Mouse (Mus musculus) kidney, embryonic 16.5 days (tissue): ENCODE measurements at regions not wholly inside any gene's neighbourhood (a gene's known extent, or its start where the extent isn't known, plus 50 kb on each side); places are given as distances from the start of the nearest gene placed in this dataset.

Experiments used
- ATAC-seq: fragments of 200-750 bp; cut with Nextera tagmentation; 2 replicates; pipeline ENCODE4 v1.8.0; 2017; ENCODE audit warnings: moderate TSS enrichment; ENCODE audit not compliant: low FRiP score, low TSS enrichment
- H3K27ac ChIP-seq: fragments of 300-500 bp; sonication (generic); 2 replicates; pipeline ENCODE4 v1.5.1; 2014; ENCODE audit warnings: low read length
- H3K27me3 ChIP-seq: fragments of 300-500 bp; sonication (generic); 2 replicates; pipeline ENCODE4 v1.6.1; 2014; ENCODE audit warnings: low read length, control low read depth, mixed read lengths; ENCODE audit not compliant: insufficient read depth
- H3K36me3 ChIP-seq: fragments of 300-500 bp; sonication (generic); 2 replicates; pipeline ENCODE4 v1.6.1; 2014; ENCODE audit warnings: low read length, control low read depth, mixed read lengths; ENCODE audit not compliant: insufficient read depth
- H3K4me1 ChIP-seq: fragments of 300-500 bp; sonication (generic); 2 replicates; pipeline ENCODE4 v1.6.1; 2014; ENCODE audit warnings: low read length, control low read depth, mixed read lengths; ENCODE audit not compliant: insufficient read depth
- H3K4me2 ChIP-seq: fragments of 300-500 bp; sonication (generic); replicated peaks from 2 replicates; pipeline ENCODE4 v1.6.1; 2014; ENCODE audit warnings: low read depth, low read length
- H3K4me3 ChIP-seq: fragments of 300-500 bp; sonication (generic); 2 replicates; pipeline ENCODE4 v1.5.1; 2014; ENCODE audit warnings: mild to moderate bottlenecking, low read length
- H3K9ac ChIP-seq: fragments of 300-500 bp; sonication (generic); replicated peaks from 2 replicates; pipeline ENCODE4 v1.6.1; 2014; ENCODE audit warnings: low read length
- H3K9me3 ChIP-seq: fragments of 300-500 bp; sonication (generic); 2 replicates; pipeline ENCODE4 v1.6.1; 2016; ENCODE audit warnings: low read length, control low read depth
- WGBS: fragments of 180-500 bp; shearing (Covaris S2); extraction: QIAGEN DNeasy Blood & Tissue Kit; methylation state at CpG from one replicate; pipeline ENCODE4 v1.1.7; 2014; 5-methylcytosine and 5-hydroxymethylcytosine counted together

- no peak for ATAC-seq
- H3K4me3 ChIP-seq = no peak overlapping the region
- no peaks in the 10 kb centered on the region for H3K9me3 ChIP-seq
- H3K27ac ChIP-seq = no peak overlapping the region
- H3K36me3 ChIP-seq = no peaks in the 10 kb centered on the region
- no peak overlapping the region for H3K9ac ChIP-seq
- no peak overlapping the region for H3K4me2 ChIP-seq
- no peaks in the 10 kb centered on the region; the same call in 1 of the 2 replicates for H3K4me1 ChIP-seq
- 90% methylated on average over 3 of the region's 3 CpGs for WGBS
- no peaks in the 10 kb centered on the region for H3K27me3 ChIP-seq
Measured at GRCm38 (mm10) chr3:60266666-60267415, 185.2 kb downstream of the Sucnr1 start.

GRCm38 (mm10) chr3:60267416-60268174 is 185.9 kb downstream of the Sucnr1 start:
- no peak overlapping the region for H3K4me3 ChIP-seq
- no peak overlapping the region for H3K4me2 ChIP-seq
- H3K9me3 ChIP-seq = no peaks in the 10 kb centered on the region
- H3K4me1 ChIP-seq = no peaks in the 10 kb centered on the region; the same call in 1 of the 2 replicates
- no peak overlapping the region for H3K9ac ChIP-seq
- no peaks in the 10 kb centered on the region for H3K36me3 ChIP-seq
- no peak for ATAC-seq
- no peaks in the 10 kb centered on the region for H3K27me3 ChIP-seq
- no peak overlapping the region for H3K27ac ChIP-seq

- Histone ChIP-seq H3K4me3 (no peak overlapping the region), H3K9me3 (no peaks in the 10 kb centered on the region), H3K36me3 (no peaks in the 10 kb centered on the region), H3K27me3 (no peaks in the 10 kb centered on the region), H3K27ac (no peak overlapping the region), H3K9ac (no peak overlapping the region), H3K4me1 (no peaks in the 10 kb centered on the region; the same call in 1 of the 2 replicates), H3K4me2 (no peak overlapping the region)
- WGBS = 17% methylated on average over 1 of the region's 1 CpGs
- ATAC-seq = 0 out of 2 replicates have a peak, but pooled peaks have one; percentile 39
Measured at GRCm38 (mm10) chr3:60270463-60270862, 188.8 kb downstream of the Sucnr1 start.

GRCm38 (mm10) chr3:60273744-60274143 is 192.1 kb downstream of the Sucnr1 start:
- H3K4me2 ChIP-seq = no peak overlapping the region
- 52% methylated on average over 1 of the region's 1 CpGs for WGBS

GRCm38 (mm10) chr3:60275249-60275838 is 193.7 kb downstream of the Sucnr1 start:
- ATAC-seq = no peak
- WGBS = 84% methylated on average over 6 of the region's 6 CpGs
- no peaks in the 10 kb centered on the region; the same call in 1 of the 2 replicates for H3K4me1 ChIP-seq

More at GRCm38 (mm10) chr3:60273744-60274143, 192.1 kb downstream of the Sucnr1 start:
- H3K9me3 ChIP-seq = no peaks in the 10 kb centered on the region
- no peak; the same call in 1 of the 2 replicates for ATAC-seq
- H3K4me3 ChIP-seq = no peak overlapping the region
- no peaks in the 10 kb centered on the region for H3K27me3 ChIP-seq
- no peak overlapping the region for H3K9ac ChIP-seq
- no peak overlapping the region for H3K27ac ChIP-seq
- H3K36me3 ChIP-seq = no peaks in the 10 kb centered on the region
- H3K4me1 ChIP-seq = no peaks in the 10 kb centered on the region; the same call in 1 of the 2 replicates

GRCm38 (mm10) chr3:60277791-60278190 is 194.8 kb upstream of the Mbnl1 start:
- 79% methylated on average over 1 of the region's 1 CpGs for WGBS
- no peak overlapping the region for H3K4me3 ChIP-seq

More at GRCm38 (mm10) chr3:60275249-60275838, 193.7 kb downstream of the Sucnr1 start:
- no peaks in the 10 kb centered on the region for H3K27me3 ChIP-seq
- H3K36me3 ChIP-seq = no peaks in the 10 kb centered on the region
- H3K4me3 ChIP-seq = no peak overlapping the region
- H3K4me2 ChIP-seq = no peak overlapping the region
- H3K27ac ChIP-seq = no peak overlapping the region
- H3K9me3 ChIP-seq = no peaks in the 10 kb centered on the region
- no peak overlapping the region for H3K9ac ChIP-seq

GRCm38 (mm10) chr3:60281229-60281628 is 191.4 kb upstream of the Mbnl1 start:
- no peak for ATAC-seq
- Histone ChIP-seq H3K4me2 (no peak overlapping the region), H3K4me3 (no peak overlapping the region), H3K27me3 (no peaks in the 10 kb centered on the region), H3K9me3 (no peaks in the 10 kb centered on the region), H3K27ac (no peak overlapping the region), H3K9ac (no peak overlapping the region), H3K36me3 (no peaks in the 10 kb centered on the region), H3K4me1 (no peaks in the 10 kb centered on the region)

More at GRCm38 (mm10) chr3:60277791-60278190, 194.8 kb upstream of the Mbnl1 start:
- Histone ChIP-seq H3K9ac (no peak overlapping the region), H3K36me3 (no peaks in the 10 kb centered on the region), H3K27ac (no peak overlapping the region), H3K27me3 (no peaks in the 10 kb centered on the region), H3K9me3 (no peaks in the 10 kb centered on the region), H3K4me2 (no peak overlapping the region), H3K4me1 (no peaks in the 10 kb centered on the region)
- ATAC-seq = no peak

GRCm38 (mm10) chr3:60281959-60282495 is 190.6 kb upstream of the Mbnl1 start:
- H3K4me2 ChIP-seq = no peak overlapping the region
- no peaks in the 10 kb centered on the region for H3K36me3 ChIP-seq
- no peaks in the 10 kb centered on the region for H3K27me3 ChIP-seq
- H3K9ac ChIP-seq = no peak overlapping the region
- no peaks in the 10 kb centered on the region for H3K4me1 ChIP-seq
- no peak overlapping the region for H3K4me3 ChIP-seq
- H3K27ac ChIP-seq = no peak overlapping the region
- H3K9me3 ChIP-seq = no peaks in the 10 kb centered on the region
- no peak for ATAC-seq
- 76% methylated on average over 3 of the region's 3 CpGs for WGBS

- WGBS = 86% methylated on average over 2 of the region's 2 CpGs
- H3K4me1 ChIP-seq = no peaks in the 10 kb centered on the region
- H3K9ac ChIP-seq = no peak overlapping the region
- no peak overlapping the region for H3K4me3 ChIP-seq
- H3K9me3 ChIP-seq = no peaks in the 10 kb centered on the region
- no peaks in the 10 kb centered on the region for H3K27me3 ChIP-seq
- H3K27ac ChIP-seq = no peak overlapping the region
- ATAC-seq = no peak
- H3K36me3 ChIP-seq = no peaks in the 10 kb centered on the region
- H3K4me2 ChIP-seq = no peak overlapping the region
Measured at GRCm38 (mm10) chr3:60292142-60292541, 180.5 kb upstream of the Mbnl1 start.
